Mouse (Mus musculus) midbrain, embryonic 16.5 days (tissue): ENCODE measurements around the gene Ncoa1. TPM values are rescaled to one million over a fixed set of nuclear protein-coding genes. Genes with fewer than 3 reads are reported as not detected.

Source experiments
- ATAC-seq: fragments of 200-750 bp; cut with Nextera tagmentation; 2 replicates; pipeline ENCODE4 v1.8.0; 2017; ENCODE audit warnings: moderate TSS enrichment
- H3K27ac ChIP-seq: fragments of 300-500 bp; sonication (generic); 2 replicates; pipeline ENCODE4 v1.5.1; 2014; ENCODE audit warnings: mild to moderate bottlenecking, low read length, mixed read lengths
- H3K27me3 ChIP-seq: fragments of 300-500 bp; sonication (generic); 2 replicates; pipeline ENCODE4 v1.6.1; 2014; ENCODE audit warnings: low read depth, low read length, mixed read lengths; ENCODE audit not compliant: control insufficient read depth, insufficient read depth
- H3K36me3 ChIP-seq: fragments of 300-500 bp; sonication (generic); 2 replicates; pipeline ENCODE4 v1.6.1; 2014; ENCODE audit warnings: mild to moderate bottlenecking, low read length, moderate library complexity, mixed read lengths; ENCODE audit not compliant: control insufficient read depth, insufficient read depth
- H3K4me1 ChIP-seq: fragments of 300-500 bp; sonication (generic); 2 replicates; pipeline ENCODE4 v1.6.1; 2014; ENCODE audit warnings: mild to moderate bottlenecking, low read length, mixed read lengths; ENCODE audit not compliant: control insufficient read depth, insufficient read depth
- H3K4me2 ChIP-seq: fragments of 300-500 bp; sonication (generic); 2 replicates; pipeline ENCODE4 v1.6.1; 2014; ENCODE audit warnings: mild to moderate bottlenecking, low read length, mixed read lengths
- H3K4me3 ChIP-seq: fragments of 300-500 bp; sonication (generic); 2 replicates; pipeline ENCODE4 v1.5.1; 2014; ENCODE audit warnings: low read depth, mild to moderate bottlenecking, low read length, moderate library complexity, mixed read lengths
- H3K9ac ChIP-seq: fragments of 300-500 bp; sonication (generic); 2 replicates; pipeline ENCODE4 v1.6.1; 2014; ENCODE audit warnings: low read depth, low read length, mixed read lengths
- H3K9me3 ChIP-seq: fragments of 300-500 bp; sonication (generic); replicated peaks from 2 replicates; pipeline ENCODE4 v1.6.1; 2014; ENCODE audit warnings: mild to moderate bottlenecking, low read length, mixed read lengths; ENCODE audit not compliant: control insufficient read depth, poor library complexity, severe bottlenecking
- WGBS: fragments of 180-500 bp; shearing (Covaris S2); extraction: QIAGEN DNeasy Blood & Tissue Kit; methylation state at CpG from one replicate; pipeline ENCODE4 v1.1.7; 2014; 5-methylcytosine and 5-hydroxymethylcytosine counted together
- polyA plus RNA-seq: library from polyadenylated mRNA; unstranded; fragments of >200 nt; fragmentation: Nextera tagmentation; extraction: Ambion mirVana; gene quantifications from 2 replicates; pipeline ENCODE4 v1.2.1, GENCODE M21; 2015

The Ncoa1 gene
- polyA plus RNA-seq, 1 experiment from 2014 or later = 10.9 TPM

DNA sequence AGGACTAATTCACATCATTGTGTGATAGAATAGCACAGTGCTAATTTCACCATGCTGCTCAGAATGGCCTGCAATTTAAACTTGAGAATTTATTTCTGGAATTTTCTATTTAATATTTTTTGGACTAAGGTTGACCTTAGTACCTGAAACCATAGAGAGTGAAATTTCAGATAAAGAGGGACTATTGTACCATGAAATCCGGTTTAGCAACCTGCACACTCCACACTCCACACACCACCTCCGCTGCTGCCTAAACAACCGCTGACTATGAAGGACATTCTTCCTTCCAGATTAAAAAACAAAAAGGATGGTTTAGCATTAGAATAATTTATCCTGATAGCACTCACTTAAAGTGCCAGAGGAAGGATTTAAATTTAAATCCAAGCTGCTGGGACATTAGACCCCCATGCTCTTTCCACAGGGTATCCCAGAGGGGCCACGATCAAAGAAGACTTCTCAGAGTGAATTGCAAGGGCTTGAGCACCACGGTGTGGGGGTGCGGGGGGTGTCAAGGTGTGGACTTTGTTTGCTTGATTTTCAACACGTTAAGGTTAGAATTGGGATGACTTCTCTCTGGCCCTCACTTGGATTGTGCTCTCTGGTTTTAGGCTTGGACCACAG, 29.9 kb upstream of the Ncoa1 start:
- Histone ChIP-seq H3K9me3 (no peaks in the 10 kb centered on the region), H3K27me3 (no peaks in the 10 kb centered on the region), H3K27ac (no peak overlapping the region), H3K4me3 (no peak overlapping the region), H3K4me2 (no peak overlapping the region), H3K4me1 (peaks cover 10% of the 10 kb centered on the region; the same call in 1 of the 2 replicates), H3K36me3 (no peaks in the 10 kb centered on the region), H3K9ac (no peak overlapping the region)
- WGBS = 28% methylated on average over 7 of the region's 7 CpGs
- ATAC-seq = no peak

DNA sequence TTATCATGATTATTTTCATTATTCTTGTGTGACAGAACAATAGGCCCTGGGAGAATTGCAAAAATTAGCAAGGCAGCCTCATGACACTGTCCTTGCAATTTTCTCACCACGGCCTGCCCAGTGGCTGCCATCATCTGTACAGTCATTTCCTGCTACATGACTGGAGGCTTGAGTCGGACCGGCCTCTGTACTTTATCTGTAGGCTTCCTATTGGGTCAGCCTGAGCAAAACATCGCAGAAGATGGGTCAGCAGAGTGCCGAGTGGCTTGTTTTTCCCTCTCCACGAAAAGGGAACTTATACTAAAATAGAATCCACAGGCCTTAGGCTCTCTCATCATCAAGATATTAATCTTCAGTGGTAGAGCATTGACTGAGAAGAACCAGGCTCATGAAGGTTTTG, 28.3 kb upstream of the Ncoa1 start:
- peaks cover 10% of the 10 kb centered on the region; the same call in 1 of the 2 replicates for H3K4me1 ChIP-seq
- no peaks in the 10 kb centered on the region for H3K27me3 ChIP-seq
- no peak for ATAC-seq
- H3K4me2 ChIP-seq = no peak overlapping the region
- H3K4me3 ChIP-seq = no peak overlapping the region
- H3K9ac ChIP-seq = no peak overlapping the region
- H3K9me3 ChIP-seq = no peaks in the 10 kb centered on the region
- no peak overlapping the region for H3K27ac ChIP-seq
- H3K36me3 ChIP-seq = no peaks in the 10 kb centered on the region
- 85% methylated on average over 6 of the region's 6 CpGs for WGBS

DNA sequence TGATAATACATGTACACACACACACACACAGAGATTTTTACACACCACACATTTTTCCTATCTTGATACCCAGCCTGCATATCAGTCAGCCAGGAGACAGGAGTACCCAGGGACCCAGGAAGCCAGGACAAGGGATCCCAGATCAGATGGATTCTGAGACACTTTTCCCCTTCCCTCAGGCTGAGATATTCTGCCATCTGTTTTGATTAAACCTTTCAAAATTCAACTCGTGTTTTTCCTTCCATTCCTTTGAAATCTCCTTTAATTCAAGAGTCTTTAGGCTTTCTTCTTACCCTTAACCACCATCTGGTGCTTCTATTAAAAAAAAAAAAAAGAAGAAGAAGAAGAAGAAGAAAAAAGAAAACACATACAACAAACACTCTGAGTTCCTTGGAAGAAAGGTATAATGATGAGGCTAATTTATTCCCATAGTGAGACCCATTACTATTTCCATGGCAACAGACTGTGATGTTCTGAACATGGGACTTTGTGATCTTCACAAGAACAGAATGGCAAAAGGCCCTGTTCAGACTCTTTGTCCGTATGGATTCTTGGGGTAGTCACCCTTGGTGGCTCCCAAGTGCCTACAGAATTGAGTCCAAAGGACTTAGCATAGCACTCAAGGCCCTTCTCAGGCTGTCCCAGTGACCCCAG, 26.8 kb upstream of the Ncoa1 start:
- no peak for ATAC-seq
- H3K27ac ChIP-seq = no peak overlapping the region
- H3K9ac ChIP-seq = no peak overlapping the region
- no peak overlapping the region for H3K4me2 ChIP-seq
- H3K36me3 ChIP-seq = no peaks in the 10 kb centered on the region
- WGBS = 18% methylated on average over 2 of the region's 2 CpGs
- H3K27me3 ChIP-seq = no peaks in the 10 kb centered on the region
- peaks cover 10% of the 10 kb centered on the region; the same call in 1 of the 2 replicates for H3K4me1 ChIP-seq
- H3K9me3 ChIP-seq = no peaks in the 10 kb centered on the region
- H3K4me3 ChIP-seq = no peak overlapping the region

DNA sequence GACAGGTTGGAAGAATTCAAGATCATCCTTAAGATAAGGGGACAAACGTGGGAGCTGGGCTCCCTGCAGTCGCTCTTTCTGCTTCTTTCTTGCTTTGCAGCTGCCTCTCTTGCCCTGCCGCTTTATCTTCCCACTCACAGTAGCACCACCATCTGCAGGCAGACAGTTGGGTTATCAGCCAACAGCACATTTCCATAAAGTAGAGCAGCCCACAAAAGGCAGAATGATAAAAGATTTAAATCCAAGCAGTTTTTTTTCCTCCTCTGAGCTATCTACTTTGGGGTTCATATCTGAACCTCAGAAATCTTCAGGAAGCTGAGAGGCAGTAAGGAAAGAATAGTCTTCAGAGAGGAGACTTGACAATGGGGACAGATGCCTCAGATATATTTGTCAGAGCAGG, 24.9 kb upstream of the Ncoa1 start:
- Histone ChIP-seq H3K27ac (no peak overlapping the region), H3K4me2 (no peak overlapping the region), H3K4me3 (no peak overlapping the region), H3K4me1 (peaks cover 8% of the 10 kb centered on the region; the same call in 1 of the 2 replicates), H3K27me3 (no peaks in the 10 kb centered on the region), H3K9ac (no peak overlapping the region), H3K36me3 (no peaks in the 10 kb centered on the region), H3K9me3 (no peaks in the 10 kb centered on the region)
- 32% methylated on average over 3 of the region's 3 CpGs for WGBS
- ATAC-seq = no peak

DNA sequence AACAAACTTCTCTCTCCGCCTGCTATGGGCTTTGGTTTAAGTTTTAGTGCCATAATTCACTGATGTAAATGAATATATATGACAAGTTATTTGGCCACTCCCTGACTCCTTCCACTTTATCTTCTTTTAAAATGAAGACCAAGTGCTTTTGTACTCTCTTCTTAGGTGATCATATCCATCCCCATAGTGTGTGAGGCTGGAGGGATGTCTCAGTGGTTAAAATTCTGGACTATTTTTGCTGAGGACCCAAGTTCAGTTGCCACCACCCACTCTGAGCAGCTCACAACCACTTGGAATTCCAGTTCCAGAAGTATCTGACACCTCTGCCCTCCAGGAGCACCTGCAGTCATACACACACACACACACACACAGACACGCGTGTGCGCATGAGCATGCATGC, 23.5 kb upstream of the Ncoa1 start:
- H3K4me3 ChIP-seq = no peak overlapping the region
- no peaks in the 10 kb centered on the region for H3K36me3 ChIP-seq
- no peaks in the 10 kb centered on the region for H3K9me3 ChIP-seq
- H3K27ac ChIP-seq = no peak overlapping the region
- H3K4me1 ChIP-seq = 0 out of 2 replicates have a peak, but pooled peaks cover 6% of the 10 kb centered on the region
- ATAC-seq = no peak
- no peaks in the 10 kb centered on the region for H3K27me3 ChIP-seq
- H3K4me2 ChIP-seq = no peak overlapping the region
- WGBS = 98% methylated on average over 4 of the region's 4 CpGs
- no peak overlapping the region for H3K9ac ChIP-seq

DNA sequence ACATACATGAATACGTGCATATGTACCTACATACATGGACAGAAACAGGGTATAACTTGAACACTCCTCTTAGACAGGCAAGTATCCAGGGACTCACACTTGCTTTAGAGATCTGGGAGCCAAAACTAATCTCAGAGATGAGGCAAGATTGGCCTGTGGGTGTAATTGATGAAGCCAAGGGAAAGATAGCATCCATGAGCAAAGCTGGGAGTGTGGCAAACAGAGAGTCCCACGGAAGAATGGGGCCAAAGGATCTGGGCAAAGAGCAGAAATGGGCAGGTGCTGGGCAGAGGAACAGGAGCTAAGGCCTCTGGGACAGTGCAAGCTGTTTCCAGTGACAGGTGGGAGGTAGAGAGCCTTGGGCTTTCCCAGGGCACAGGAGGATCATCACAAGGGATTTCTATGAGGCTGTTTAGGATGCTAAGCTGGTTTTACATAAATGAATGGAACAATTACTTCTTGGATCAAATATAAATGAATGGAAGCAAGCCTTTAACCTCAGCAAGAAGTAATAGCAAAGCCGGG, 22.7 kb upstream of the Ncoa1 start:
- Histone ChIP-seq H3K27me3 (no peaks in the 10 kb centered on the region), H3K9ac (no peak overlapping the region), H3K4me2 (no peak overlapping the region), H3K27ac (no peak overlapping the region), H3K36me3 (no peaks in the 10 kb centered on the region), H3K9me3 (no peaks in the 10 kb centered on the region), H3K4me3 (no peak overlapping the region), H3K4me1 (0 out of 2 replicates have a peak, but pooled peaks cover 6% of the 10 kb centered on the region)
- ATAC-seq = no peak
- 73% methylated on average over 3 of the region's 3 CpGs for WGBS

DNA sequence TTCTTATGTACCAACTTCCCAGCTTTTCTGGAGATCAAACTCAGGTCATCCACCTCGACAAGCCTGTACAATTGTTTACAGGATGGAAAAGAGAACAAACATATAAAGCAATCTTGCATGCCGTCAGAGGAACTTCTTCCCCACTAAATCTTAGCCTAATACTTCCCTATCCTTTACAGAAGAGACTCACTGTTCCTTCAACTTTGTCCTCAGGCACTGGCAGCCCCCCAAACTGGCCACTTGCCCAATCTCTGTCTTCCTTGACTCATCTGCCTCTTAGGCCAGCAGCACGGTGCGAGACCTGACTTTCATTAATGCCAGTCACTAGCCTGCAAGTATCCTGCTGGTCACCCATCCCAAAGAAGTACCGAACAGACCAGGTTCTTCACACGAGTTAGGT, 11.4 kb upstream of the Ncoa1 start:
- H3K9ac ChIP-seq = no peak overlapping the region
- H3K27ac ChIP-seq = no peak overlapping the region
- no peaks in the 10 kb centered on the region for H3K4me1 ChIP-seq
- H3K36me3 ChIP-seq = no peaks in the 10 kb centered on the region
- ATAC-seq = no peak
- 75% methylated on average over 6 of the region's 6 CpGs for WGBS
- no peaks in the 10 kb centered on the region for H3K27me3 ChIP-seq
- H3K4me2 ChIP-seq = no peak overlapping the region
- H3K9me3 ChIP-seq = no peaks in the 10 kb centered on the region
- H3K4me3 ChIP-seq = no peak overlapping the region

DNA sequence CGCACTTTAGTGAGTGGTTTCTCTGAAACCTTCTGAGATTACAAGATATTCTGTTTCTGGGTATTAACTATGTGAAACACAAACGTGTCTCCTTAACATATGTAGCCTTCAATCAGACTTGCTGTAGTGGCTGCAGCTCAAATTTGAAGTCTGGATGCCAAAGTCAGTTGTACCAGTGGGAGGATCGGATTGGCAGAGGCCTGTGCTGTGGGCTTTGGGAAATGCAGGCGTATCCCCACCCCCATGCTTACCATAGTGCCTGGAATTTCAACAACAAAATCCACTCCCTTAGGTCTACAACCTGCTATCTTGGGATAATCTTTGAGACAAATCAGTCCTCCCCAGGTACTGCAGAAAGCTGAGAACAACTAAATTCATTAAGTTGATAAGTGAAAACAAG, 6.4 kb upstream of the Ncoa1 start:
- no peaks in the 10 kb centered on the region for H3K27me3 ChIP-seq
- H3K4me1 ChIP-seq = no peaks in the 10 kb centered on the region
- no peak overlapping the region for H3K27ac ChIP-seq
- no peak overlapping the region for H3K9ac ChIP-seq
- WGBS = 72% methylated on average over 4 of the region's 4 CpGs
- ATAC-seq = no peak
- no peak overlapping the region for H3K4me2 ChIP-seq
- no peaks in the 10 kb centered on the region for H3K36me3 ChIP-seq
- H3K9me3 ChIP-seq = no peaks in the 10 kb centered on the region
- H3K4me3 ChIP-seq = no peak overlapping the region

DNA sequence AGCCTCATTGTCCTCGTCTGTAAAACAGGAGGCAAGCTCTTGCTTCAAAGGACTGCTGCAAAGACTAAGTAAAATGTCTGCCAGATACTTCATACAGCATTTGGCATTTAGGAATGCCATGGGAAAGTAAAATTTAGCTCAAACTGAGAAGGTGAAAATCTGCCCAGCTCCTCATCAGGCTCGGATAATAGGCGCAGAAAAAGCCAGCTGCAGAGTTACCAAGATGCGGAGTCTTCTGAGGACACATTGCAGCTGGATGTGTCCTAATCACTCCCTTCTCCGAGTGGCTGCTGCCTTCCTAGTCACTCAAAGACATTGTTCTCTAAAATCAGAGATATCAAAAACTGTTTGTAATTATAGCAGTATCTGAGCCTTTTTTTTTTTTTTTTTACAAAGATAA, 4.7 kb upstream of the Ncoa1 start:
- H3K27me3 ChIP-seq = no peaks in the 10 kb centered on the region
- no peak overlapping the region for H3K27ac ChIP-seq

More for the DNA sequence above, 4.7 kb upstream of the Ncoa1 start:
- 0 out of 2 replicates have a peak, but pooled peaks cover 5% of the 10 kb centered on the region for H3K4me1 ChIP-seq
- no peak overlapping the region for H3K4me3 ChIP-seq
- no peaks in the 10 kb centered on the region for H3K9me3 ChIP-seq
- 55% methylated on average over 5 of the region's 5 CpGs for WGBS
- no peak for ATAC-seq
- no peak overlapping the region for H3K9ac ChIP-seq
- H3K36me3 ChIP-seq = no peaks in the 10 kb centered on the region
- no peak overlapping the region for H3K4me2 ChIP-seq
